Mouse (Mus musculus): ENCODE measurements around the gene Igf2bp2. TPM values are rescaled to one million over a fixed set of nuclear protein-coding genes. Genes with fewer than 3 reads are reported as not detected.

The Igf2bp2 gene
- total RNA-seq, 2 experiments from 2014 or later = 1.7 to 1.8 TPM

DNA sequence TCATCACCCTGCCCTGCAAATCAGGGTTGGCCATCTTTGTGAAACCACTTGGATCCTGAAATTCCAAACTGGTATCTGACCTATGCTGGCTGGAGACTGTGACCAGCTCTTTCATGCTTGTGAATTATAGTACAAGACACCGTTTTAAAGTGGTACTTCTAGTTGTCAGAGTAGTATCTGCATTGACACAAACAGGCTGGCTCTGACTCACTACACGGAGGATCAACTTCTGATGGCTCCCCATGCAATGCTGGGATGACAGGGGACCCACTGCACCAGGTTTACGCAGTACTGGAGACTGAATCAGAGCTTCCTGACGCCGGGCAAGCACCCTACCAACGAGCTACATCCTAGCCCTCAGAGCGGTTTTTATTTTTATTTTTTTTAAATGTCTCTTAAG, 17.0 kb downstream of the Igf2bp2 start:
- Histone ChIP-seq H3K4me3 (no peak overlapping the region), H3K27ac (no peak overlapping the region)
- no peak for DNase-seq (ENCODE audit: extremely low spot score in 1 of 2, low spot score in 2 of 2)
- no peak for TF ChIP-seq CTCF (IDR thresholded peaks at IDR 0.05)
- intact Hi-C loops (cut with DNase I) = no loop called here

DNA sequence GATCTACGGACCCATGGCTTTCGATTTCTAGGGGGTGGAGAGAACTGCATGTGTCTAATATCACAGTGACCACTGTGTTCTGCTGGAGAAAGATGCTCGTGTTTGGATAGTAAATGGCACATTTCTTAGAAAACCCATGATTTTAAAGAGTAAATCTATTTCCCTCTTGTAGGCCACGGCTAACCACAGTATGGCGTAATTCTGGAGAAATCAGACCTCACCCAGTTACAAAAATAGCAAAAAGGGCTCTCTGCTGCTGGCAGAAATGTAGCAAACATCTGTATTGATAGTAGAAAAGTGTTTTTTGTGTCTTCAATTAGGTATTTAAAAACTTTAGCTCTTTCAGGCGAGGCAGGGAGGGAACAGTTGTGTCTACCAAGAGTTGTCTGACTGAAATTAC, 18.6 kb downstream of the Igf2bp2 start:
- intact Hi-C loops (cut with DNase I) = no loop called here
- no peak for DNase-seq (ENCODE audit: extremely low spot score in 1 of 2, low spot score in 2 of 2)
- no peak overlapping the region for H3K27ac ChIP-seq
- no peak for TF ChIP-seq CTCF (IDR thresholded peaks at IDR 0.05)
- no peak overlapping the region for H3K4me3 ChIP-seq

DNA sequence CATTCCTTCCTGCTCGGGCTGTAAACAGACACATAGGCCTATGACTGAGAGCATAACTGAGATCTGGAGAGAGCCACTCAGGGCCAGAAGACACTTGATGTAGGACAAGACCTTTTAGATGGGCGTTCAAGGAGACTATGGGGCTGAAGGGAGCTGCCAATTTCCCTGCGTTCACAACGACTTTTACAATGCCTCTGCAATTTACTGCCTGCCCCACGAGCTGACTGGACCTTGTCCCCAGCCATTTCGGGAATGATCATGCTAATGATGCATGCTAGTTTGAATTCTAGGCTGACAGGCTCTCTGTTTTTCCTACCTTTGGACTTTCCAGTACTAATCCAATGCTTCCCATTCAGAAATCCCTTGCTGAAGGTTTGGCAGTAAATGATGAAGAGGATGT, 22.2 kb downstream of the Igf2bp2 start:
- Histone ChIP-seq H3K4me3 (no peak overlapping the region), H3K27ac (no peak overlapping the region)
- DNase-seq (ENCODE audit: extremely low spot score in 1 of 2, low spot score in 2 of 2) = no peak
- intact Hi-C loops (cut with DNase I) = no loop called here
- no peak for TF ChIP-seq CTCF (IDR thresholded peaks at IDR 0.05)

DNA sequence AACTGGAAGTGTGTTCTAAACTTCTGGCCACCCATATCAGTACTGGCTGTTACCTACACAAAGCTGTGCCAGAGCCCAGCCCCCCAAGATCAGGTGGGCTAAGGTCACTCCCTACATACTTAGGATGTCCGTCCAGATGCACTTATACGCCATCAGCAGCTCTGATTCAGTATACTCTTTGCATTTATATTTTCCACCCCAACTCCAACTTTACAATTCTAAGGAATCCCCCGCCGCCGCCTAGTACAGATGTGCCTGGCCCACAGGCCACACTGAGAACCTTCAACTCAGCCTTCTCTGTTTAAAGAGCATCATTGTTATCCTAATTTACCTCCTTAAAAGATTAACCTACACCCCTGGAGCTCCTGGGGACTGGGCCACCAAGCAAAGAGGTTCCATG, 23.3 kb downstream of the Igf2bp2 start:
- no peak for DNase-seq (ENCODE audit: extremely low spot score in 1 of 2, low spot score in 2 of 2)
- H3K27ac ChIP-seq = no peak overlapping the region
- intact Hi-C loops (cut with DNase I) = no loop called here
- no peak overlapping the region for H3K4me3 ChIP-seq
- no peak for TF ChIP-seq CTCF (IDR thresholded peaks at IDR 0.05)

DNA sequence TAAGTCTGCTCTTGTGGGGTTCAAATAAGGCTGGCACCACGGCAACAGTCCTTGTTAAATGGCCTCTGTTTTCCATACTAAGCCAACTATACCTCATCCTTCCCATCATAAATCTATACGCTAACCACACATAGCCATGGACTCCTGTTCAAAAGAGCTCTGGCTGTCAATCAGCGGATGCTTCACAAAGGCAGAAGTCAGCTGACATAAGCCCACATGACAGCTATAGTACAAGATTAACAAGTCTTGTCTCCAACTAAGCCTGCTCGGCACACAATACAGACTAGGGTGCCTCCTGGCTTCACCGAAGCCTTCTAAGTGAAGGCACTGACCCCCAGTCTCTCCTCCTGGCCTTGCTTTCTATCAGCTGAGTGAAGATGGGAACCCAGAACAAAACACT, 26.9 kb downstream of the Igf2bp2 start:
- no peak overlapping the region for H3K27ac ChIP-seq
- no peak for DNase-seq (ENCODE audit: extremely low spot score in 1 of 2, low spot score in 2 of 2)
- intact Hi-C loops (cut with DNase I) = no loop called here
- H3K4me3 ChIP-seq = no peak overlapping the region
- no peak for TF ChIP-seq CTCF (IDR thresholded peaks at IDR 0.05)

DNA sequence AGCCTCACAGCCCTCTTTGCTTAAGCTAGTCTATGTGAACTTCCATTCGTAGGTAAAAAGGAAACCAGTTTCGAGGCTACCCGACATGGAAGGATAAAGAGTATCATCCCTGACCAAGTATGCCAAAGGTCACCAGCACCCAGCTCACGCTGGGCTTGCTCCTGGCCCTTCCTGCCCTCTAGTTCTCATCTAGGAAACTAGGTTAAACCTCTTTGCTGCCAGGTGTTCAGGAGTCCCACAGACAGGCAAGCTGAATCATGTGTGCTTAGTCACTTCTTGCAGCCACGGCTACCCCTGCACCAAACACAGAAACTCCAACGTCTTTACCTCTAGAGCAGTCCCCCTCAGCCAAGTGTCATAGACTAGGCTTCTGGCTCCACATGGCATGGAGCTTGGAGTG, 31.8 kb downstream of the Igf2bp2 start:
- no peak for TF ChIP-seq CTCF (IDR thresholded peaks at IDR 0.05)
- no peak for DNase-seq (ENCODE audit: extremely low spot score in 1 of 2, low spot score in 2 of 2)
- Histone ChIP-seq H3K27ac (no peak overlapping the region), H3K4me3 (no peak overlapping the region)
- intact Hi-C loops (cut with DNase I) = no loop called here

DNA sequence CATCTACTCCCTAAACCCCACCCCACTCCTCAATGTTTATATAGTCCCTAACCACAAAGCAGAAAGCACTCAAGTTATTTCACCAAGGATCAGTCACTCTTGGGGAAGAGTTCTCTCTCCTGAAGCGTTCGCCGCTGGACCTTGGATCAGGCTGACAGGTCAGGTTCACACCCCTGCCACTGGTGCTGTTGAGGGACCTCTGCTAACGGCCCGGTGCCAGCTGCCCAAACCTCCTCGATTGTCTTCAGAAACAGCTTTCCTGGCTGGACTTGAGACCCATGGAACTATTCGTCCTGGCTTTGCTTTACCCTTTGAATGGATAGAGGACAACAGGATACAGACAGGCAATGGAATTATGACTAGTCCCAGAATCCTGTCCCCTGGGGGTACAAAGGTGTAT, 33.6 kb downstream of the Igf2bp2 start:
- no peak overlapping the region for H3K27ac ChIP-seq
- DNase-seq (ENCODE audit: extremely low spot score in 1 of 2, low spot score in 2 of 2) = no peak
- intact Hi-C loops (cut with DNase I) = loop anchor here (10.0 kb wide), 1 partner anchor 295 kb away; no protein-coding TSS in a partner anchor
- no peak for TF ChIP-seq CTCF (IDR thresholded peaks at IDR 0.05)
- H3K4me3 ChIP-seq = no peak overlapping the region

DNA sequence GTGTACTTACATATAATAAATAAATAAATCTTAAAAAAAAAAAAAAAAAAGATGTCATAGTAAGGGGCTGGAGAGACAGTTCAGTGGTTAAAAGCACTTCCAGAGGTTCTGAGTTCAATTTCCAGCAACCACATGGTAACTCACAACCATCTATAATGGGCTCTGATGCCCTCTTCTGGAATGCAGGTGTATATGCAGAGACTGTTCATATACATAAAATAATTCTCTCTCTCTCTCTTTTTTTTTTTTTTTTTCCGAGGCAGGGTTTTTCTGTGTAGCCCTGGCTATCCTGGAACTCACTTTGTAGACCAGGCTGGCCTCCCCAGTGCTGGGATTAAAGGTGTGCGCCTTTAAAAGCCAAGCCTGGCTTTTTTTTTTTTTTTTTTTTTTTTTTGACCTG, 34.5 kb downstream of the Igf2bp2 start:
- no peak; the same call in 1 of the 2 replicates for TF ChIP-seq CTCF (IDR thresholded peaks at IDR 0.05)
- no peak for DNase-seq (ENCODE audit: extremely low spot score in 1 of 2, low spot score in 2 of 2)
- H3K4me3 ChIP-seq = no peak overlapping the region
- no peak overlapping the region for H3K27ac ChIP-seq
- intact Hi-C loops (cut with DNase I) = loop anchor here (10.0 kb wide), 1 partner anchor 294 kb away; no protein-coding TSS in a partner anchor

DNA sequence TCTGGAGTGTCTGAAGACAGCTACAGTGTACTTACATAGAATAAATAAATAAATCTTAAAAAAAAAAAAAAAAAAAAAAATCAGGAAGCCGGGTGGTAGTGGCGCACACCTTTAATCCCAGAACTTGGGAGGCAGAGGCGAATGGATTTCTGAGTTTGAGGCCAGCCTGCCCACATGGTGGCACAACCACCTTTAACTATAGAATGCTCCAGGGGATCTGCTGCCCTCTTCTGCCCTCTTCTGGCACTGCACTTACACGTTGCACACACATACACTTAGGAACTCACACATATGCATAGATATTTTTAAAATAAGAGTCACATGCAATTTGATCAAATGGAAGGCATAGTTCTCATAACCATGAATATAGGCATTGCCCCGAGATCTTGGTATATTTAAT, 35.3 kb downstream of the Igf2bp2 start:
- no peak; the same call in 1 of the 2 replicates for TF ChIP-seq CTCF (IDR thresholded peaks at IDR 0.05)
- intact Hi-C loops (cut with DNase I) = loop anchor here (10.0 kb wide), 1 partner anchor 293 kb away; no protein-coding TSS in a partner anchor
- Histone ChIP-seq H3K4me3 (no peak overlapping the region), H3K27ac (no peak overlapping the region)
- DNase-seq (ENCODE audit: extremely low spot score in 1 of 2, low spot score in 2 of 2) = no peak

DNA sequence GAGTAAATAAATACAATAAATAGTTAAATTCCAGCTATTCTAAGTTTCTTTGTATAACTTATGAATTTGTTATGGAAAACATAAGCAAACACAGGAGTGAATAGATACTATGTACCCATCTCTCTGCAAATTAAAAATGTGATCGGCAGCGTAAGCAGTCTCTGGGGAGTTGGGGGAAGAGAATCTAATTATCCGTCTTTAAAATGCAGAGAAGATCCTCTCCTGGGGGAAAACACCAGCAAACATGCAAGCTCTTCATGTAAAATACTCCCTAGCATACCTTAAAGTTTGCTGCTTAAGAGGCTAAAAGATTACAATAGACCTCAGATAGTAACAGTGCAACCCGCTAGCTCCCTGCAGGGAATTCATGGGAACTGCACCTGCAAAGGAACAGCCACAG, 36.2 kb downstream of the Igf2bp2 start:
- no peak for DNase-seq (ENCODE audit: extremely low spot score in 1 of 2, low spot score in 2 of 2)
- TF ChIP-seq CTCF (IDR thresholded peaks at IDR 0.05) = no peak
- Histone ChIP-seq H3K27ac (no peak overlapping the region), H3K4me3 (no peak overlapping the region)
- intact Hi-C loops (cut with DNase I) = loop anchor here (10.0 kb wide), 1 partner anchor 292 kb away; no protein-coding TSS in a partner anchor

DNA sequence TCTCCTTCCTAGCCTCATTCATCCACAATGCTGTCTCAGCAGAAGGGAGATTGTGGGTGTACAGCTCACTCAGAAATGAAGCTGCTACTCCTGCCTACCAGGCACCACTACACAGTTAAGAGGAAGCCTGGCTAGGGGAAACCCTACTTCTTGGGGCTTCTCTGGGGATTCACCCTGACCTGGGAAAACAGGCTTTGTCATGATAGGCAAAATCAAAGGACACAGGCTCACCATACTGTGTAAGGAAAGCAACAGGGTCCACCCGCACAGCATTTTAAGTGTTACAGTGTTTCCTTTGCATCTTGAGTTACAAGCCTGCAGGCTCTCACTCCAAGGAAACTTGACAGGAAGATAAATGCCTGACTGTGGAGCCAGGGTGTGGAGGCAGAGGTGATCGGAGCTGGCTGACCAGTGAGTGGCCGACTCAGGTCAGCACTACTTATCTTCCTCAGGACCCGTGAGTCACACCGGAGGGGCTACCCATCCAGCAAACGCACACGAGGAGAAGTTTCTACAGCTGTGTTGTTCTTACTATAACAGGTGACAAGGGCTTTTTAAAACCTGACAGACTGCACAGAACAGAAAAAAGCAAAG, 38.7 kb downstream of the Igf2bp2 start:
- no peak for DNase-seq (ENCODE audit: extremely low spot score in 1 of 2, low spot score in 2 of 2)
- Histone ChIP-seq H3K27ac (no peak overlapping the region), H3K4me3 (no peak overlapping the region)
- TF ChIP-seq CTCF (IDR thresholded peaks at IDR 0.05) = no peak
- intact Hi-C loops (cut with DNase I) = loop anchor here (10.0 kb wide), 1 partner anchor 290 kb away; no protein-coding TSS in a partner anchor

DNA sequence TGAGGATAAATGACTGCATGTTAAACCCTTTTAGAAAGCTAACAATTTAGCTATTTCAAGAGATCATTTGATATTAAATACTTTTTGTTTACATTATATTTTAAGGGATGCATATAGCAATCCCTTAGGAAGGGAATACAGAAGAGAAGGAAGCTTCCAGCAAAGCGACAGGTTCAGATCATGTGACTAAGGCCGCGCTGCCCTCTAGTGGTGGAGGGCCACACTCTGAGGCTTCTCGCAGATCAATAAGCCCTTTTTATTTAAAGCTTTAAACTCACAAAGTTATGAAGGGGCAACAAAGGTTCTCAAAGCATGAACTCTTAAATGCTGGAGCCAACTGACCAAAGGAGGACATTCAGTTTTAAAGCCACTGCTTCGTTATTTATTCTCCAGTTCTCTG, 39.4 kb downstream of the Igf2bp2 start:
- TF ChIP-seq CTCF (IDR thresholded peaks at IDR 0.05) = peak; percentile 82
- H3K27ac ChIP-seq = no peak overlapping the region
- DNase-seq (ENCODE audit: extremely low spot score in 1 of 2, low spot score in 2 of 2) = peak; percentile 31 to 33
- no peak overlapping the region for H3K4me3 ChIP-seq
- intact Hi-C loops (cut with DNase I) = loop anchor here (10.0 kb wide), 1 partner anchor 289 kb away; no protein-coding TSS in a partner anchor

DNA sequence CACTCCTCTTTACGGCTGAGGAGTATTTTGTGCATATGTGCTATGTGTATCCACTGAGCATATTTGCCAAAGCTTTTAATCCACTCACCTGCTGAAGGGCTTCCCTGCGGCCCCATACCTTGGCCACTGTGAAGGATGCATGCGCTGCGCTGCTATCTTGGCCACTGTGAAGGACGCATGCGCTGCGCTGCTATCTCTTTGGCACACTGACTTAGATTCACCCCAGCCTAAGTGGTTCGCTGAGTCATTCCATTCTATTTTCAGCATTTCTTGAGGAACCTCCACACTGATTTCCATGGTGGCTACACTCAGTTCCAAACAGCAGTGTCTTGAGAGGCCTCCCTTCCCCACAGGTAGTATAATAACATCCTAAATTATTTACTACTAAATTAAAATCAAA, 42.0 kb downstream of the Igf2bp2 start:
- H3K27ac ChIP-seq = no peak overlapping the region
- peak; percentile 12 to 46 for DNase-seq (ENCODE audit: extremely low spot score in 1 of 2, low spot score in 2 of 2)
- no peak for TF ChIP-seq CTCF (IDR thresholded peaks at IDR 0.05)
- no peak overlapping the region for H3K4me3 ChIP-seq
- intact Hi-C loops (cut with DNase I) = loop anchor here (10.0 kb wide), 1 partner anchor 286 kb away; no protein-coding TSS in a partner anchor
